Mouse (Mus musculus) heart, embryonic 16.5 days (tissue): ENCODE results near the gene Fndc3b. TPM values are rescaled to one million over a fixed set of nuclear protein-coding genes. Genes with fewer than 3 reads are reported as not detected.

Experiments
- ATAC-seq: fragments of 200-750 bp; cut with Nextera tagmentation; replicated peaks from 2 replicates; pipeline ENCODE4 v1.8.0; 2017; ENCODE audit warnings: moderate number of reproducible peaks; ENCODE audit not compliant: insufficient read depth, low FRiP score; ENCODE audit errors: extremely low read depth
- H3K27ac ChIP-seq: fragments of 300-500 bp; sonication (generic); 2 replicates; pipeline ENCODE4 v1.5.1; 2014; ENCODE audit warnings: mild to moderate bottlenecking, low read length, control low read depth, moderate library complexity
- H3K27me3 ChIP-seq: fragments of 300-500 bp; sonication (generic); 2 replicates; pipeline ENCODE4 v1.6.1; 2014; ENCODE audit warnings: low read length, mixed read lengths; ENCODE audit not compliant: control insufficient read depth, insufficient read depth
- H3K36me3 ChIP-seq: fragments of 300-500 bp; sonication (generic); 2 replicates; pipeline ENCODE4 v1.6.1; 2014; ENCODE audit not compliant: control insufficient read depth, insufficient read depth
- H3K4me1 ChIP-seq: fragments of 300-500 bp; sonication (generic); 2 replicates; pipeline ENCODE4 v1.6.1; 2014; ENCODE audit warnings: low read length, mixed read lengths; ENCODE audit not compliant: control insufficient read depth, insufficient read depth
- H3K4me2 ChIP-seq: fragments of 300-500 bp; sonication (generic); 2 replicates; pipeline ENCODE4 v1.6.1; 2014; ENCODE audit warnings: low read depth, mild to moderate bottlenecking, control low read depth, low read length
- H3K4me3 ChIP-seq: fragments of 300-500 bp; sonication (generic); 2 replicates; pipeline ENCODE4 v1.5.1; 2014; ENCODE audit warnings: mild to moderate bottlenecking, control low read depth, low read length
- H3K9ac ChIP-seq: fragments of 300-500 bp; sonication (generic); 2 replicates; pipeline ENCODE4 v1.6.1; 2014; ENCODE audit warnings: low read length, control low read depth
- H3K9me3 ChIP-seq: fragments of 300-500 bp; sonication (generic); replicated peaks from 2 replicates; pipeline ENCODE4 v1.6.1; 2016; ENCODE audit warnings: low read length; ENCODE audit not compliant: control insufficient read depth
- WGBS: fragments of 180-500 bp; shearing (Covaris S2); extraction: QIAGEN DNeasy Blood & Tissue Kit; methylation state at CpG from one replicate; pipeline ENCODE4 v1.1.7; 2014; 5-methylcytosine and 5-hydroxymethylcytosine counted together
- polyA plus RNA-seq: library from polyadenylated mRNA; unstranded; fragments of >200 nt; fragmentation: Nextera tagmentation; extraction: Ambion mirVana; gene quantifications from 2 replicates; pipeline ENCODE4 v1.2.1, GENCODE M21; 2015

The Fndc3b gene
- polyA plus RNA-seq, 1 experiment from 2014 or later, result 21.7 TPM

DNA sequence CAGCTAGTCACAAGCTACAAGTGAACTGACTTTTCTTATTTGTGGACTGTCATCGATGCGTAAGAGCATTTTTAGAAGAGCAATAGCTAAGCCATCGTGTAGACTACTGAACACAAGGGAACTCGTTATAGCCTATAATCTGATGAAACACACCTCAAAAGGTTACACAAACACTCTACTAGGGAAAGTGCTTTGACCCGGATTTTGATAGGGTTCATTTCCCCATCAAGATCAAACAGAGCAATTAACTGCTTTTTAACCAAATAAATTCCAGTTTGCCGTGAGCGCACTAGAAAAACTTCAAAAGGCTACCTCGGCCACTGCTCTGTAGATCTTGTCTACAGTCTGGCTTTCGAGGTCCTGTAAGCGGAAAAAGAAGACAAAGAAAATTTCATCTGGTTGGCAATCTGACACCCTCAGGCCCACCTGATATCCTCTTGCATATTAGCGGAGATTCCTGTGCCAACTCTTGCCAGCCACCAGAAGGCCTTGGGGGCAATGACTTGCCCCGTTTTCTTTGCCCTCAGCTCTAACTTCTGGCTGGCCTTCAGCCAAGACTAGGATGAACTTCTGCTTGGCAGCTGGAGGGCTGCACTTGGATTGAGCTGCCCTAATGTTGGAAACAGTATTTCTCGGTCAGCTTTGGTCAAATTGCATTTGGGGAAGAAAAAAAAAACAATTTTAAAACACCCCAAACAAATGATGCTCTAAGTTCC is 107.0 kb downstream of the Fndc3b start:
- no peak overlapping the region for H3K4me3 ChIP-seq
- 62% methylated on average over 13 of the region's 13 CpGs for WGBS
- H3K27me3 ChIP-seq, result no peaks in the 10 kb centered on the region
- no peak overlapping the region for H3K9ac ChIP-seq
- peaks cover 48% of the 10 kb centered on the region for H3K4me1 ChIP-seq
- no peak overlapping the region for H3K4me2 ChIP-seq
- ATAC-seq, result no peak
- no peaks in the 10 kb centered on the region for H3K36me3 ChIP-seq
- H3K9me3 ChIP-seq, result no peaks in the 10 kb centered on the region
- H3K27ac ChIP-seq, result no peak overlapping the region

DNA sequence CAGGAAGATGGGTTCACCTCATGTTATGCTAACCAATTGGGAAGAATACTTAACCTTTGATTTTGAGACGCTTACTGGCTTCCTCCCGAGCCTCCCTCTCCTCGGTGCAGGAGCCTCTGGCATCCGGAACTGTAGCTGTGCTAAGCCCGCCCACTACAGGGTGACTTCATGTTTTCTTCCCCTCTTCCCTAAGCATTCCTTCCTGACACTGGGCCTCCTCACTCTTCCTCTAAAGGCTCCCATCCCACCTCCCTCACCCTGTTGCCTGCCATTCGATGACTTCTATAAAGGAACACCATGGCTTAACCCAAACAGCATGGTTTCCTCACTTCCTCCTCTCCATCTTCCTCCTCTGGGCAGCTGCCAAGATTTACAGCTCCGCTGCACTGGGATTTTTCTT is 110.5 kb downstream of the Fndc3b start:
- no peak overlapping the region for H3K9ac ChIP-seq
- H3K27me3 ChIP-seq, result no peaks in the 10 kb centered on the region
- no peaks in the 10 kb centered on the region for H3K9me3 ChIP-seq
- H3K36me3 ChIP-seq, result no peaks in the 10 kb centered on the region
- peak overlapping the region; percentile 29 for H3K4me2 ChIP-seq
- ATAC-seq, result peak; percentile 61; the same call in 1 of the 2 replicates
- H3K27ac ChIP-seq, result peak overlapping the region; percentile 71
- 34% methylated on average over 7 of the region's 7 CpGs for WGBS
- H3K4me1 ChIP-seq, result peaks cover 30% of the 10 kb centered on the region
- no peak overlapping the region for H3K4me3 ChIP-seq

DNA sequence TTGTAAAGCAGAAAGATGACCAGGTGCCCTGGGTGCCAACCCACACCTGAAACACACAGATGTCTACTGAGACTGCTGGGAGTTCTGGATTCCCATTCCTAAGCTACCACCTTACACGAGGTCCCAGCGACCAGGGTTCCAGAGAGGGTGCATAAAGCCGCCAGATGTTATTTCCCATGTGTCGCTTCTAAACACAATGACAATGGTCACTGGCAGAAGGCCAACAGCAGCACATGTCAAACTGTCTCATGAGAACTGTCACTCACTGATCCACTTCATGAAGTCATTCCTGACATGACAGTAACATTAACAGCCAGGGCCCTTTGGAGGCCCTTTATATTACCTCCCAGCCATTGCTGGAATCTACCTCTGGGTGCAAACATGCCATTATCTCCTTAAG is 110.9 kb downstream of the Fndc3b start:
- H3K4me2 ChIP-seq, result peak overlapping the region; percentile 29; the same call in 1 of the 2 replicates
- no peak for ATAC-seq

DNA sequence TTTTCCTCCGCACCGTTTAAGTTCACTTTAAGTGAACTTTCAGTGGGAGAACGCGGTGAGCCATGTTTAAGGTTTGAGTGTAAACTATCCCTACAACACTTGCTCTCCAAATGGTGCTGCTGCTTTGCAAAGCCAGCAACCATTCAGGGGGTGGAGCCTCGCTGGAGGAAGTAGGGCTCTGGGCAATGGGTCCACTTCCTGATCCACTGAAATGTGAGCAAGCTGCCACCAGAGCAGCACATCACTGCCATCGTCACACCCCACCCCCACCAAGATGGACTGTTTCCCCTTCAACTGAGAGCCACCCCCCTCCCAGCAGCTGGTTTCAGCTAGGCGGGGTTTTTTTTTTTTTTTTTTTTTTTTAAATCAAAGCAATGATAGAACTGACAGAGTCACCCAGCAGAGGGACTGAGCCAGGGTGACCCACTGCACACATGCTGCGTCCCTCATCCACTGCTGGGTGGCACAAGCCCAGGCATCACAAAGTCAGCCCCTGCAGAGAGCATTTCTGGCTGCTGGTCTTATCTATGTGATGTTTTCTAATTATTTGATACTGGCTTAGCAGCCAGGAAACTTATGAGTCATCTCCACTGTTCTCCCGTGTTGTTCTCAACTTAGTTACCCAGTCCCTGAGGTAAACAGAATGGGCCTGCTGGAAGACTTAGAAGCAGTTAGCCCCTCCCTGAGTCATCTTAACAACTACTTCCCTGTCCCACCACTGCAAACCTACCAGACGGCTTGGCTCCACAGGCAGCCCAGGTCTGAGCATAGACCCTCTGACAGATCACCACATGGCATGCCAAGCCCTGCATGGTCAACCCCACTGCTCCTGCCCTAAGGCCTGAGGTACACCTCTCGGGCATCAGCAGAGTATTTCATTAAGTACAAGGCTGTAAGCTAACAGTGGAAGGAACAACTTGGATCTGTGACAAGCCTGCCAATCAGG is 112.4 kb downstream of the Fndc3b start:
- Histone ChIP-seq H3K27ac (no peak overlapping the region; the same call in 1 of the 2 replicates), H3K9ac (no peak overlapping the region), H3K27me3 (no peaks in the 10 kb centered on the region), H3K4me3 (no peak overlapping the region), H3K36me3 (no peaks in the 10 kb centered on the region), H3K9me3 (no peaks in the 10 kb centered on the region), H3K4me1 (peaks cover 25% of the 10 kb centered on the region), H3K4me2 (no peak overlapping the region)
- no peak for ATAC-seq
- 74% methylated on average over 11 of the region's 11 CpGs for WGBS

More for the DNA sequence above, 110.9 kb downstream of the Fndc3b start:
- Histone ChIP-seq H3K36me3 (no peaks in the 10 kb centered on the region), H3K4me3 (no peak overlapping the region), H3K27ac (peak overlapping the region; percentile 71), H3K9me3 (no peaks in the 10 kb centered on the region), H3K27me3 (no peaks in the 10 kb centered on the region), H3K9ac (no peak overlapping the region), H3K4me1 (peaks cover 27% of the 10 kb centered on the region)
- 30% methylated on average over 4 of the region's 4 CpGs for whole genome bisulfite sequencing

- no peaks in the 10 kb centered on the region for H3K36me3 ChIP-seq
- no peak for ATAC-seq
- WGBS, result 81% methylated on average over 7 of the region's 7 CpGs
- H3K4me2 ChIP-seq, result no peak overlapping the region
- no peak overlapping the region for H3K4me3 ChIP-seq
- H3K27me3 ChIP-seq, result no peaks in the 10 kb centered on the region
- H3K4me1 ChIP-seq, result peaks cover 6% of the 10 kb centered on the region
- H3K9me3 ChIP-seq, result no peaks in the 10 kb centered on the region
- H3K27ac ChIP-seq, result no peak overlapping the region
- no peak overlapping the region for H3K9ac ChIP-seq
Observed at GRCm38 (mm10) chr3:27593485-27594138, 117.5 kb downstream of the Fndc3b start.

- no peak overlapping the region for H3K27ac ChIP-seq
- 85% methylated on average over 11 of the region's 11 CpGs for WGBS
- H3K9me3 ChIP-seq, result no peaks in the 10 kb centered on the region
- no peak for ATAC-seq
- H3K4me2 ChIP-seq, result no peak overlapping the region
- no peak overlapping the region for H3K9ac ChIP-seq
- no peak overlapping the region for H3K4me3 ChIP-seq
- peaks cover 6% of the 10 kb centered on the region for H3K4me1 ChIP-seq
- H3K36me3 ChIP-seq, result no peaks in the 10 kb centered on the region
- no peaks in the 10 kb centered on the region for H3K27me3 ChIP-seq
Observed at GRCm38 (mm10) chr3:27592728-27593484, 118.2 kb downstream of the Fndc3b start.

DNA sequence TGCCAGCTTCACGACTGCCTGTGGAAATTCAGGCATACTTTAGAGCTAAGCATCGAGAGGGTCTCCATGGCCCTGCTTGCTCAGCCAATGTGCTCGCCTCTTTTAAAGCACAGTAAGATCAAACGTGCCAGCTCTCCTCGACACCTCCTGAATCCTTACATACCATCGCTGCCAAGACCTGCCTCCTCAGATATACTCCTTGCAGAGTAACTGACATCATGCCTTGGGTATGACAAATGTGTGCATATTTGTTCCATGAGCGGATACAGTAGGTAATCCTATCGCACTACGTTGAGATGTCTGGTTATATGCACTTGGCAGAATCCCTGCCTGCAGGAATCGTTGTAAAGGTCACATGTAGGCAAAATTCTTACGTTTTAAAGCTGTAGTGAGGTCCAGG is 120.3 kb downstream of the Fndc3b start:
- no peak overlapping the region for H3K4me2 ChIP-seq
- 46% methylated on average over 11 of the region's 11 CpGs for WGBS
- no peaks in the 10 kb centered on the region for H3K27me3 ChIP-seq
- no peak overlapping the region for H3K4me3 ChIP-seq
- no peaks in the 10 kb centered on the region for H3K36me3 ChIP-seq
- ATAC-seq, result no peak
- peak overlapping the region; percentile 13; the same call in 1 of the 2 replicates for H3K27ac ChIP-seq
- H3K9ac ChIP-seq, result no peak overlapping the region
- peaks cover 14% of the 10 kb centered on the region for H3K4me1 ChIP-seq
- no peaks in the 10 kb centered on the region for H3K9me3 ChIP-seq

DNA sequence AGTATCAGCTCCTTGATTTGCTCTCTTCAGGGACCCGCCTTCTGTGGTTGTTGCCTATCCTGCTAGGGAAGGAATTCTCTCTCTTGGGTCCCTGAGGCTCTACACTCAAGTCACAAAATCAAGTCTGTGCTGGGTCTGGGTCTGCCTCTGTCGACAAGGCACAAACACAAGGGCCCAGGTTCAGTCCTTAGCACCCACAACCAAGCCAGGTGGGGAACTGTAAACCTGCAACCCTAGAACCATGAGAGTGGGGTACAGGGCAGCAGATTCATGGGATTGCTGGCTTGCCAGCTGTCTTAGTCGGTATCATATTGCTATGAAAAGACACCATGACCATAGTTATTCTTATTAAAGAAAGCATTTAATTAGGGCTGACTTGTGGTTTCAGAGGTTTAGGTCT is 121.8 kb downstream of the Fndc3b start:
- Histone ChIP-seq H3K9ac (no peak overlapping the region), H3K27me3 (no peaks in the 10 kb centered on the region), H3K4me3 (no peak overlapping the region), H3K4me2 (no peak overlapping the region), H3K4me1 (peaks cover 27% of the 10 kb centered on the region), H3K36me3 (no peaks in the 10 kb centered on the region), H3K9me3 (no peaks in the 10 kb centered on the region), H3K27ac (no peak overlapping the region)
- 85% methylated on average over 3 of the region's 3 CpGs for WGBS
- no peak for ATAC-seq
